Mouse (Mus musculus) bone marrow, adult 2 months (tissue): ENCODE results near the gene Orai3. TPM values are rescaled to one million over a fixed set of nuclear protein-coding genes. Genes with fewer than 3 reads are reported as not detected.

Source experiments
- H3K27ac ChIP-seq: fragments of 200-500 bp; 2 replicates; pipeline ENCODE4 v1.5.1; 2012; ENCODE audit warnings: low read depth, mild to moderate bottlenecking, control low read depth, inconsistent platforms, low read length; ENCODE audit not compliant: control insufficient read depth, poor library complexity, insufficient read depth
- H3K4me1 ChIP-seq: fragments of 200-500 bp; 2 replicates; pipeline ENCODE4 v1.6.1; 2011; ENCODE audit warnings: low read length; ENCODE audit not compliant: control insufficient read depth, insufficient read depth
- H3K4me3 ChIP-seq: fragments of 200-500 bp; replicated peaks from 2 replicates; pipeline ENCODE3; 2011; ENCODE audit warnings: mild to moderate bottlenecking, low read depth, low read length, control low read depth; ENCODE audit not compliant: control insufficient read depth
- CTCF ChIP-seq: fragments of 200-500 bp; IDR thresholded peaks from 2 replicates; pipeline ENCODE4 v1.5.1; 2011; ENCODE audit warnings: low read length, control low read depth; ENCODE audit not compliant: control insufficient read depth, insufficient read depth
- POLR2A ChIP-seq: fragments of 200-500 bp; IDR thresholded peaks from 2 replicates; pipeline ENCODE4 v1.6.1; 2011; ENCODE audit warnings: low read depth, mild to moderate bottlenecking, control low read depth, low read length, borderline replicate concordance; ENCODE audit not compliant: control insufficient read depth
- WGBS: fragments of 180-500 bp; shearing (Covaris S2); methylation state at CpG from one replicate; pipeline ENCODE4 v1.1.7; 2018; 5-methylcytosine and 5-hydroxymethylcytosine counted together
- polyA plus RNA-seq: library from polyadenylated mRNA; stranded (reverse); fragments of >200 nt; gene quantifications from 2 replicates; pipeline ENCODE4 v1.2.4, GENCODE M21; 2011; ENCODE audit warnings: low replicate concordance; ENCODE audit not compliant: missing spikeins, insufficient read depth, insufficient read length

Gene Orai3
- polyA plus RNA-seq, 1 experiment, result 14.6 TPM

- TF ChIP-seq POLR2A (no peak), CTCF (no peak)
- H3K4me3 ChIP-seq, result no peak overlapping the region
- peaks cover 2% of the 10 kb centered on the region; the same call in 1 of the 2 replicates for H3K4me1 ChIP-seq
- 39% methylated on average over 1 of the region's 1 CpGs for WGBS
- no peak overlapping the region for H3K27ac ChIP-seq
Measured at GRCm38 (mm10) chr7:127799738-127800137, 30.1 kb downstream of the Orai3 start.

GRCm38 (mm10) chr7:127800435-127801009, 30.9 kb downstream of the Orai3 start, which contains the start of gene Hsd3b7:
Gene Hsd3b7, plus strand, starts transcription at chr7:127800604.
- H3K27ac ChIP-seq, result no peak within 1 kb of the TSS
- H3K4me1 ChIP-seq, result peaks cover 2% of the 10 kb centered on the region; the same call in 1 of the 2 replicates
- peak within 1 kb of the TSS; percentile 51 for H3K4me3 ChIP-seq
- TF ChIP-seq CTCF (peak; percentile 74), POLR2A (0 out of 2 replicates have a peak, but pooled peaks have one; percentile 18)
- WGBS, result 22% methylated on average over 6 of the region's 6 CpGs

- 65% methylated on average over 8 of the region's 8 CpGs for WGBS
- peaks cover 2% of the 10 kb centered on the region; the same call in 1 of the 2 replicates for H3K4me1 ChIP-seq
- TF ChIP-seq CTCF (no peak), POLR2A (no peak)
- H3K27ac ChIP-seq, result no peak overlapping the region
- H3K4me3 ChIP-seq, result peak overlapping the region; percentile 8
Measured at GRCm38 (mm10) chr7:127801010-127801621, 31.5 kb downstream of the Orai3 start.

GRCm38 (mm10) chr7:127802313-127802712, 32.7 kb downstream of the Orai3 start:
- peaks cover 4% of the 10 kb centered on the region for H3K4me1 ChIP-seq
- H3K4me3 ChIP-seq, result no peak overlapping the region
- 92% methylated on average over 17 of the region's 17 CpGs for WGBS
- TF ChIP-seq POLR2A, result no peak
- no peak for TF ChIP-seq CTCF
- H3K27ac ChIP-seq, result no peak overlapping the region

- TF ChIP-seq CTCF (no peak), POLR2A (no peak)
- 34% methylated on average over 5 of the region's 5 CpGs for WGBS
- H3K4me3 ChIP-seq, result no peak overlapping the region
- no peak overlapping the region for H3K27ac ChIP-seq
- peaks cover 4% of the 10 kb centered on the region for H3K4me1 ChIP-seq
Measured at GRCm38 (mm10) chr7:127808821-127809220, 39.2 kb downstream of the Orai3 start.

DNA sequence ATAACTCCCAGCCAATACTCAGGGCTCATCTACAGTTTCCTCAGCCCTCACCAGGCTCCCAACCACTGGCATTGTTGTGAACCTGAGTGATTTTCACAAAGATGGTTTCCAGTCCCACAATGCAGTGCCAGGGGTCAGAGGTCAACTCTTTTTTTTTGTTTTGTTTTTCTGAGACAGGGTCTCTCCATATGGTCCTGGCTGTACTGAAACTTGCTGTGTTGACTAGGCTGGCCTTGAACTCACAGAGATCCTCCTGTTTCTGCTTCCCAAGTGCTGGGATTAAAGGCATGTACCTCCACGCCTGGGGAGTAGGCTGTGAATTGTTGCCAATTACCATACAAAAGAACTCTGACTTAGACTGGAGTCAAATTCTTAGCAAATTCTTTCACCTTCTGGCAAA, 40.2 kb downstream of the Orai3 start:
- H3K4me3 ChIP-seq, result no peak overlapping the region
- 83% methylated on average over 1 of the region's 1 CpGs for WGBS
- TF ChIP-seq CTCF (no peak), POLR2A (no peak)
- peaks cover 3% of the 10 kb centered on the region for H3K4me1 ChIP-seq
- no peak overlapping the region for H3K27ac ChIP-seq

DNA sequence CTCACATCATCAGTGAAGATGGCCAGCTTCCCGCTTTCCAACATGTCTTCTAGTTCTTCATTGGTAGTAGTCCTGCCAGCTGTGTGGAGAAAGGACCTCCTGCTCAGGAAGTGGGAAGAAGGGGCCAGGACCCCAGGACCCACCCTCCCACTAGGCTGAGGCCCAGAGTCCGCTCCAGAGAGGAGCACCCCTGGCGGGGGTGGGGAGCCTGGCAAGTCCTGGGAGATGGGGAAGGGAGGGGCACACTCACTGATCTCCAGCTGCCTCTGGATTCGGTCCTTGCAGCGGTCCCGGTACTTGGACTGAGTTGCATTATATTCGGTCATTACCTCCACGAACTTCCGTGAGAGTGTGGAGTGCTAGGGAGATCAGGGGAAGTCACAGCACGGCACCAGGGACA, 41.0 kb downstream of the Orai3 start:
- Histone ChIP-seq H3K4me1 (peaks cover 3% of the 10 kb centered on the region), H3K4me3 (no peak overlapping the region), H3K27ac (no peak overlapping the region)
- WGBS, result 91% methylated on average over 10 of the region's 10 CpGs
- no peak for TF ChIP-seq POLR2A
- no peak for TF ChIP-seq CTCF

DNA sequence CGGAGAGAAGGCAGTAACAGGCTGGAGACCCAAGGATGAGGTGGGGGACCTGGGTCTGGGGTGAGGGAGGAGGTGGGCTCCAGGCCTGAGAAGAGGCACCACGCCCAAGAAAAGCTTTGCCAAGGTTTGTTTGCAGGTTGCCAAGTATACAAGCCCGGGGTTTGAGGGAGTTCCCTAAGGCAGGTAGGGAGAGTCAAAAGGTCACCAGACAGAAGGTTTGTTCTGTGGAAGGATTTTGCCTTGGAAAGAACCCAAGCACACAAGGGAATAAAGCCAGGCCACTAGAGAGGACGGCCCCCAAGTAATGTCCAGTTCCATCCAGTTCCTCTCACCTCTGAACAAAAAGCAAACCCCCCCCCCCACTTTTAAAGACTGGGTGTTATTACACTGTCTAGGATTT, 41.6 kb downstream of the Orai3 start:
- Histone ChIP-seq H3K27ac (no peak overlapping the region), H3K4me3 (no peak overlapping the region), H3K4me1 (peaks cover 3% of the 10 kb centered on the region)
- TF ChIP-seq POLR2A (no peak), CTCF (no peak)
- WGBS, result 89% methylated on average over 4 of the region's 4 CpGs
